Mouse (Mus musculus) G1E (cell line): Measurements from ENCODE around the gene Ipo5.

ENCODE experiments used
- CTCF ChIP-seq: IDR thresholded peaks from 2 replicates; pipeline ENCODE4 v1.5.1; 2012; ENCODE audit warnings: low read depth, low read length, inconsistent platforms, mixed read lengths
- GATA1 ChIP-seq: IDR thresholded peaks from 2 replicates; pipeline ENCODE4 v1.6.1; 2012; ENCODE audit warnings: borderline replicate concordance, low read length, inconsistent platforms, mixed read lengths
- GATA2 ChIP-seq: IDR thresholded peaks from 2 replicates; pipeline ENCODE4 v1.6.1; 2012; ENCODE audit warnings: low read depth, low read length, inconsistent platforms, borderline replicate concordance
- TAL1 ChIP-seq: conservative IDR thresholded peaks from 2 replicates; pipeline ENCODE4 v1.6.1; 2012; ENCODE audit warnings: low read depth, low read length, inconsistent platforms, mixed read lengths

DNA sequence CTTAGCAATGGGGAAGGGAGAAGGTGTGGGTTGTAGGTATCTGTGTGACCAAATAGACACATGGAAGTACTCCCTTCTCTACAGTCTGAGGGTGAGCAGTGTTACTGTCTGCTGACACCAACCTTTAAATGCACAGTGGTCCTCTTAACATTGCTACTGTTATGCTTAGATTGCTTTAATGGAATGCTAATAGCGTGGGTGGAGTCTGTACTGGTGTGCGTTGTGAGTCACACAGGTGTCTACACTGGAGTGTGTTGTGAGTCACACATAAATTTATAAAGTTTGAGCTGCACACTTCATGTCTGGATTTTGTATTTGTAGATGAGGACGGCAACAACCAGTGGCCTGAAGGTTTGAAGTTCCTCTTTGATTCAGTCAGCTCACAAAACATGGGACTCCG lies 10.8 kb downstream of the Ipo5 start:
- TF ChIP-seq TAL1 = no peak
- TF ChIP-seq CTCF = no peak
- no peak for TF ChIP-seq GATA1
- no peak for TF ChIP-seq GATA2
